Mouse (Mus musculus): ENCODE measurements around the gene D430019H16Rik. TPM values are rescaled to one million over a fixed set of nuclear protein-coding genes. Genes with fewer than 3 reads are reported as not detected.

Gene D430019H16Rik
- 0.64 TPM for polyA plus RNA-seq (2017; shearing (Covaris generic))

GRCm38 (mm10) chr12:105453670-105454257 lies at the start of gene D430019H16Rik:
D430019H16Rik (plus strand) TSS chr12:105453856.

Other genes with a start within 250 kb of the D430019H16Rik start
- gene Tcl1, start 231.1 kb upstream of the D430019H16Rik start, polyA plus RNA-seq (2017; shearing (Covaris generic)), result not detected
- not detected for gene Tunar, start 120.0 kb upstream of the D430019H16Rik start, polyA plus RNA-seq (2017; shearing (Covaris generic))
- not detected for gene Bdkrb2, start 109.4 kb downstream of the D430019H16Rik start, polyA plus RNA-seq (2017; shearing (Covaris generic))
- 0.32 TPM for gene Bdkrb1, start 149.2 kb downstream of the D430019H16Rik start, polyA plus RNA-seq (2017; shearing (Covaris generic))
- 48.6 TPM for gene Gskip, start 231.0 kb downstream of the D430019H16Rik start, polyA plus RNA-seq (2017; shearing (Covaris generic))
- 7.9 TPM for gene Atg2b, start 231.4 kb downstream of the D430019H16Rik start, polyA plus RNA-seq (2017; shearing (Covaris generic))